16 mouse cellular contexts compared by ENCODE assay signal in genomic region chr1:126264931-126265330, GRCm38 (mm10).
A peak's percentile ranks its signal among the peaks of the same experiment; 100 is the strongest.
DNase-seq lines count a peak whose midpoint lies in the region; ATAC-seq lines count a peak whose summit lies in the region.
"Had no signal": no experiment of that assay in that cellular context is flagged by ENCODE, and none has a peak within 500 bp of the region (broad histone marks: within the 10 kb centered on the region; RNA-seq: fewer than 3 reads in every experiment).

No protein-coding gene starts in this region.

- ATAC-seq in frontal cortex, adult (ENCODE audit: low TSS enrichment) = peak; percentile 97
- ATAC-seq: activated CD4-positive, CD25-positive, alpha-beta regulatory T cell, adult 4 months; lung, postnatal 0 days had no signal

- DNase-seq in frontal cortex, postnatal 25 days (ENCODE audit: low spot score in 2 of 2) = no peak
- peak; percentile 57 for DNase-seq in layer of hippocampus, adult 9-11 months
- DNase-seq in layer of hippocampus, postnatal 25 days (ENCODE audit: extremely low spot score in 1 of 2, low spot score in 1 of 2) = no peak
- DNase-seq in frontal cortex, postnatal 36 days (ENCODE audit: low spot score in 2 of 2) = peak; percentile 50 to 63
- peak; percentile 31 to 56 for DNase-seq in right cerebral cortex, postnatal 10 days (ENCODE audit: low spot score in 2 of 2)
- no peak for DNase-seq in embryo, embryonic 11 days
- no peak for DNase-seq in spleen, postnatal 10 days (ENCODE audit: low spot score in 2 of 2)
- DNase-seq: adrenal gland, postnatal 10 days; cerebellum, postnatal 14 days; kidney, adult 18-20 months; kidney, postnatal 10 days; liver; thymus, postnatal 4 days had no signal

Comparison
In these comparisons a context has a peak if more than half of its experiments do, and no peak if none do; other contexts are left out.
1. DNase-seq: peak in layer of hippocampus, adult 9-11 months (single experiment), frontal cortex, postnatal 36 days (2 of 2) and right cerebral cortex, postnatal 10 days (2 of 2); none in frontal cortex, postnatal 25 days (0 of 2), layer of hippocampus, postnatal 25 days (0 of 2), embryo, embryonic 11 days (single experiment) and spleen, postnatal 10 days (0 of 2).